17 mouse cellular contexts compared by ENCODE assay signal in genomic region chr19:32328089-32328828, GRCm38 (mm10).
DNase-seq lines count a peak whose midpoint lies in the region; ATAC-seq and TF ChIP-seq lines count a peak whose summit lies in the region.
"Had no signal": no experiment of that assay in that cellular context is flagged by ENCODE, and none has a peak within 500 bp of the region (broad histone marks: within the 10 kb centered on the region; RNA-seq: fewer than 3 reads in every experiment).

No protein-coding gene starts in this region.

- H3K4me2 ChIP-seq in heart, postnatal 0 days (ENCODE audit: low read depth, low read length): no peak overlapping the region
- H3K4me2 ChIP-seq: embryonic facial prominence, embryonic 15.5 days; limb, embryonic 12.5 days had no signal

- TF ChIP-seq CTCF in heart, postnatal 0 days (IDR thresholded peaks at IDR 0.05; ENCODE audit: low read depth): no peak

- no peak for DNase-seq in heart, postnatal 0 days (ENCODE audit: low spot score)
- DNase-seq in heart, postnatal 25 days (ENCODE audit: low spot score): no peak
- peak; percentile 88 for DNase-seq in 416B (ENCODE audit: low read depth)
- peak; percentile 62 for DNase-seq in CD4-positive helper T cell, adult 2 months (ENCODE audit: low read depth, low spot score)
- DNase-seq in ovary, adult 18-20 months (ENCODE audit: low spot score): no peak
- no peak for DNase-seq in layer of hippocampus, postnatal 36 days
- DNase-seq: adrenal gland, adult 8-10 months; cerebellum, adult 8-10 months; kidney, adult 9 months; right cerebral cortex, adult 18-20 months; thymus, adult 2 months had no signal

- 0 out of 2 replicates have a peak, but pooled peaks have one; percentile 52 for ATAC-seq in heart, postnatal 0 days (ENCODE audit: insufficient read depth, low read depth)
- peak; percentile 93 for ATAC-seq in granulocyte monocyte progenitor cell, adult 5-6 weeks (replicated peaks; ENCODE audit: poor library complexity, severe bottlenecking)
- ATAC-seq: hindbrain, embryonic 16.5 days had no signal

- no peak for TF ChIP-seq EP300 in heart, postnatal 0 days (IDR thresholded peaks at IDR 0.05; ENCODE audit: low read depth)

- H3K27ac ChIP-seq in heart, postnatal 0 days (ENCODE audit: low read depth): peak overlapping the region; percentile 39; the same call in 1 of the 2 replicates
- H3K27ac ChIP-seq: embryonic facial prominence, embryonic 15.5 days; layer of hippocampus, adult 2 months; left cerebral cortex, adult 2 months; limb, embryonic 12.5 days had no signal

- no peaks in the 10 kb centered on the region for H3K36me3 ChIP-seq in heart, postnatal 0 days (replicated peaks; ENCODE audit: control insufficient read depth, insufficient read depth, low read length)
- H3K36me3 ChIP-seq: embryonic facial prominence, embryonic 15.5 days; limb, embryonic 12.5 days had no signal

- intact Hi-C loops in heart, postnatal 25 days (cut with DNase I): no loop called here

- peaks cover 43% of the 10 kb centered on the region for H3K4me1 ChIP-seq in heart, postnatal 0 days (ENCODE audit: control insufficient read depth, insufficient read depth)

- WGBS in heart, postnatal 0 days: 48% methylated on average over 2 of the region's 2 CpGs

- no peak overlapping the region for H3K4me3 ChIP-seq in heart, postnatal 0 days (ENCODE audit: low read depth, low read length)
- H3K4me3 ChIP-seq: embryonic facial prominence, embryonic 15.5 days; layer of hippocampus, adult 2 months; left cerebral cortex, adult 2 months; limb, embryonic 12.5 days had no signal

- H3K9ac ChIP-seq in heart, postnatal 0 days (replicated peaks; ENCODE audit: low read depth, low read length): no peak overlapping the region
- H3K9ac ChIP-seq: embryonic facial prominence, embryonic 15.5 days; limb, embryonic 12.5 days had no signal

- H3K27me3 ChIP-seq in heart, postnatal 0 days (ENCODE audit: control insufficient read depth, insufficient read depth, low read length): no peaks in the 10 kb centered on the region
- H3K27me3 ChIP-seq: embryonic facial prominence, embryonic 15.5 days had no signal

- no peaks in the 10 kb centered on the region for H3K9me3 ChIP-seq in heart, postnatal 0 days (replicated peaks; ENCODE audit: control insufficient read depth, low read length)
- H3K9me3 ChIP-seq: embryonic facial prominence, embryonic 15.5 days; limb, embryonic 12.5 days had no signal

Comparison
In these comparisons a context has a peak if more than half of its experiments do, and no peak if none do; other contexts are left out.
1. DNase-seq: peak in 416B (single experiment) and CD4-positive helper T cell, adult 2 months (single experiment); none in heart, postnatal 0 days (single experiment), heart, postnatal 25 days (single experiment), ovary, adult 18-20 months (single experiment) and layer of hippocampus, postnatal 36 days (0 of 2).